Mouse (Mus musculus) CH12.LX (cell line): ENCODE measurements around the gene Rnf5. TPM values are rescaled to one million over a fixed set of nuclear protein-coding genes. Genes with fewer than 3 reads are reported as not detected.

Experiments used
- DNase-seq: peaks from one replicate; pipeline ENCODE4 v3.0.0-alpha.2; 2013; ENCODE audit errors: extremely low read depth
- H3K27ac ChIP-seq: 2 replicates; pipeline ENCODE4 v1.5.1; 2012; ENCODE audit warnings: low read depth, mild to moderate bottlenecking, control low read depth, moderate library complexity; ENCODE audit not compliant: insufficient read depth
- H3K27me3 ChIP-seq: replicated peaks from 2 replicates; pipeline ENCODE3; 2012; ENCODE audit warnings: inconsistent platforms
- H3K36me3 ChIP-seq, 2 experiments: replicated peaks in 1 of 2; 2 replicates each; pipeline versions ENCODE3 to v1.6.1; 2012; ENCODE audit warnings: inconsistent platforms in 1 of 2, low read length in 1 of 2, mild to moderate bottlenecking in 1 of 2, mixed read lengths in 1 of 2, moderate library complexity in 1 of 2; ENCODE audit not compliant: control insufficient read depth in 1 of 2, insufficient read depth in 1 of 2
- H3K4me1 ChIP-seq, 2 experiments: 2 replicates each; pipeline ENCODE4 v1.6.1; 2012; ENCODE audit warnings: inconsistent platforms in 1 of 2, moderate library complexity in 1 of 2; ENCODE audit not compliant: insufficient read depth in 2 of 2, control insufficient read depth in 1 of 2
- H3K4me2 ChIP-seq: 2 replicates; pipeline ENCODE4 v1.6.1; 2012; ENCODE audit warnings: low read depth, mild to moderate bottlenecking, control low read depth; ENCODE audit not compliant: poor library complexity, insufficient read depth, severe bottlenecking
- H3K4me3 ChIP-seq, 3 experiments: fragments of 150-350 bp in 1 of 3; sonication (generic) in 1 of 3; replicated peaks in 1 of 3; 2 replicates each; pipeline versions ENCODE3 to v1.5.1; 2011 to 2012; ENCODE audit warnings: low read depth in 2 of 3, low read length in 2 of 3, mild to moderate bottlenecking in 2 of 3, moderate library complexity in 2 of 3, control low read depth in 1 of 3, improper control_type of control experiment in 1 of 3, inconsistent platforms in 1 of 3, mixed read lengths in 1 of 3; ENCODE audit not compliant: poor library complexity in 1 of 3
- H3K79me2 ChIP-seq: replicated peaks from 2 replicates; pipeline ENCODE4 v1.6.1; 2012; ENCODE audit warnings: mild to moderate bottlenecking, moderate library complexity; ENCODE audit not compliant: control insufficient read depth, poor library complexity, insufficient read depth, severe bottlenecking; ENCODE audit errors: extremely low read depth
- H3K9ac ChIP-seq: 2 replicates; pipeline ENCODE4 v1.6.1; 2012; ENCODE audit warnings: low read depth, mild to moderate bottlenecking, control low read depth, moderate library complexity; ENCODE audit not compliant: insufficient read depth
- H3K9me3 ChIP-seq: replicated peaks from 2 replicates; pipeline ENCODE3; 2012; ENCODE audit warnings: low read length, inconsistent platforms, mixed read lengths
- CHD1 ChIP-seq: IDR thresholded peaks from 2 replicates; pipeline ENCODE4 v1.6.1; 2012; ENCODE audit warnings: low read depth, low read length, improper control_type of control experiment, inconsistent platforms
- CHD2 ChIP-seq: IDR thresholded peaks from 2 replicates; pipeline ENCODE4 v1.6.1; 2011; ENCODE audit warnings: low read length, improper control_type of control experiment
- CTCF ChIP-seq, 2 experiments: IDR thresholded peaks in 1 of 2; conservative IDR thresholded peaks in 1 of 2; 2 replicates each; pipeline ENCODE4 v1.5.1; 2011 to 2012; ENCODE audit warnings: low read depth in 2 of 2, low read length in 2 of 2, improper control_type of control experiment in 1 of 2, inconsistent platforms in 1 of 2, mild to moderate bottlenecking in 1 of 2, moderate library complexity in 1 of 2
- ELF1 ChIP-seq: IDR thresholded peaks from 2 replicates; pipeline ENCODE4 v1.6.1; 2014; ENCODE audit warnings: low read depth, mild to moderate bottlenecking, inconsistent platforms, low read length, improper control_type of control experiment
- EP300 ChIP-seq: IDR thresholded peaks from 2 replicates; pipeline ENCODE4 v1.6.1; 2011; ENCODE audit warnings: low read length, improper control_type of control experiment
- IRF4 ChIP-seq: IDR thresholded peaks from 2 replicates; pipeline ENCODE4 v1.6.1; 2014; ENCODE audit warnings: low read depth, mild to moderate bottlenecking, inconsistent platforms, low read length, improper control_type of control experiment
- JUN ChIP-seq: IDR thresholded peaks from 2 replicates; pipeline ENCODE4 v1.6.1; 2011; ENCODE audit warnings: low read depth, mild to moderate bottlenecking, low read length, improper control_type of control experiment, moderate library complexity; ENCODE audit not compliant: insufficient read depth
- MAFK ChIP-seq: IDR thresholded peaks from 2 replicates; pipeline ENCODE4 v1.6.1; 2011; ENCODE audit warnings: low read length, improper control_type of control experiment; ENCODE audit not compliant: insufficient replicate concordance
- MAX ChIP-seq: IDR thresholded peaks from 2 replicates; pipeline ENCODE4 v1.6.1; 2011; ENCODE audit warnings: low read length, improper control_type of control experiment
- MAZ ChIP-seq: IDR thresholded peaks from 2 replicates; pipeline ENCODE4 v1.6.1; 2012; ENCODE audit warnings: low read depth, mild to moderate bottlenecking, inconsistent platforms, low read length, improper control_type of control experiment, moderate library complexity
- MEF2A ChIP-seq: IDR thresholded peaks from 2 replicates; pipeline ENCODE4 v1.6.1; 2014; ENCODE audit warnings: low read depth, mild to moderate bottlenecking, inconsistent platforms, low read length, improper control_type of control experiment, borderline replicate concordance
- MYC ChIP-seq: IDR thresholded peaks from 2 replicates; pipeline ENCODE4 v1.6.1; 2011; ENCODE audit warnings: low read depth, mild to moderate bottlenecking, improper control_type of control experiment, low read length
- NELFE ChIP-seq: IDR thresholded peaks from 2 replicates; pipeline ENCODE4 v1.6.1; 2011; ENCODE audit warnings: low read depth, low read length, improper control_type of control experiment
- POLR2AphosphoS2 ChIP-seq: IDR thresholded peaks from 2 replicates; pipeline ENCODE4 v1.6.1; 2011; ENCODE audit warnings: low read depth, low read length, improper control_type of control experiment
- RCOR1 ChIP-seq: conservative IDR thresholded peaks from 2 replicates; pipeline ENCODE4 v1.6.1; 2012; ENCODE audit warnings: low read depth, mild to moderate bottlenecking, inconsistent platforms, low read length, improper control_type of control experiment
- TBP ChIP-seq: conservative IDR thresholded peaks from 2 replicates; pipeline ENCODE4 v1.6.1; 2011; ENCODE audit warnings: low read depth, low read length, improper control_type of control experiment
- TCF12 ChIP-seq: IDR thresholded peaks from 2 replicates; pipeline ENCODE4 v1.6.1; 2014; ENCODE audit warnings: low read depth, mild to moderate bottlenecking, inconsistent platforms, low read length, improper control_type of control experiment
- USF1 ChIP-seq: IDR thresholded peaks from 2 replicates; pipeline ENCODE4 v1.6.1; 2014; ENCODE audit warnings: low read depth, mild to moderate bottlenecking, inconsistent platforms, low read length, improper control_type of control experiment
- dilution Hi-C: fragments of 300-500 bp; cut with MboI; formaldehyde crosslinking; loops from 2 replicates; pipeline ENCODE4 v1.14.3; 2020; ENCODE audit warnings: low sequenced_read_pairs; ENCODE audit not compliant: extremely low pct_unique_long_range_greater_than_20kb, extremely low pct_ligation_motif_present
- in situ Hi-C: fragments of 300-500 bp; cut with MboI; formaldehyde crosslinking; loops from 3 replicates; pipeline ENCODE4 v1.14.3; 2019; ENCODE audit warnings: low sequenced_read_pairs, low pct_ligation_motif_present, low pct_unique_long_range_greater_than_20kb, mixed read lengths
- polyA plus RNA-seq: library from polyadenylated mRNA; unstranded; fragments of >175 nt; gene quantifications from 2 replicates; pipeline ENCODE4 v1.2.1, GENCODE M21; 2012; ENCODE audit warnings: low read depth; ENCODE audit not compliant: insufficient read length
- total RNA-seq, 2 experiments: library from RNA; depleted of rRNA; stranded (reverse); fragments of 300-350 nt in 1 of 2; fragments of >200 nt in 1 of 2; gene quantifications; 2 replicates each; pipeline ENCODE4 v1.2.3; 2012 to 2014

The Rnf5 gene
- total and polyA plus RNA-seq, 3 experiments = 8.4 to 35.1 (median 20.6) TPM

- Histone ChIP-seq H3K27me3 (peaks cover 6% of the 10 kb centered on the region), H3K9me3 (no peaks in the 10 kb centered on the region), H3K9ac (no peak overlapping the region), H3K27ac (no peak overlapping the region), H3K79me2 (no peaks in the 10 kb centered on the region), H3K36me3 (no peaks in the 10 kb centered on the region), H3K4me3 (no peak overlapping the region), H3K4me1 (peaks cover 4 to 19% of the 10 kb centered on the region in 2 experiments), H3K4me2 (no peak overlapping the region)
- in situ Hi-C loops (no loop called here), dilution Hi-C loops (no loop called here)
- DNase-seq = peak; percentile 59
- TF ChIP-seq JUN (no peak), IRF4 (peak; percentile 76), EP300 (peak; percentile 70), MYC (no peak)
Measured at GRCm38 (mm10) chr17:34578070-34578469, 25.4 kb downstream of the Rnf5 start.

DNA sequence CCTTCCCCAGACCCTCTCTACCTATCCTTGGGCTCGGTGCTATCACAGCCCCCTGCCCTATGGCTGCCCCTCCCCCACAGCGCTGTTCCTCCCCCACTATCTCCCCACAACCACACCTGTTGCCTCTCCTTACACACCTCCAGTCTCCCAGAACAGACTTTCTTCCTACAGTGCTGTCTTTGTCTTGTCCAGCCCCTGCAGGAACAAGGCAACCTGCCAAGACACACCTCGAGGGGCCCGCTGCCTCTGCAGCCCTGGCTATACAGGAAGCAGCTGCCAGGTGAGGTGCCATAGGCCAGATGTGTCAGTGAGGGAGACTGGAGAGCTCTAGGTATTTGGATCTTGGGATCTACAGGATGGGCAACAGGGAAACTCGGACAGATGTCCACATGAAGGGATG is 26.9 kb downstream of the Rnf5 start:
- no peak for DNase-seq
- dilution Hi-C loops = no loop called here
- no peaks in the 10 kb centered on the region for H3K36me3 ChIP-seq
- TF ChIP-seq MEF2A = no peak
- no peak for TF ChIP-seq MAZ
- TF ChIP-seq CTCF (conservative IDR thresholded peaks at IDR 0.05 in 1 of 2, IDR thresholded peaks at IDR 0.05 in 1 of 2; ENCODE audit: low read depth in 2 of 2, low read length in 2 of 2) = no peak
- TF ChIP-seq POLR2AphosphoS2 = no peak
- TF ChIP-seq USF1 = no peak
- TF ChIP-seq RCOR1 = no peak
- no peak for TF ChIP-seq CHD2
- TF ChIP-seq CHD1 = no peak
- no peak for TF ChIP-seq TBP
- TF ChIP-seq MAFK = no peak
- no peak for TF ChIP-seq ELF1
- no peak for TF ChIP-seq NELFE
- TF ChIP-seq MAX = no peak
- no peak for TF ChIP-seq TCF12
- no peak for TF ChIP-seq JUN
- TF ChIP-seq, all 38 proteins: peak for 0
- H3K9me3 ChIP-seq = peaks cover 4% of the 10 kb centered on the region
- peaks cover 4% of the 10 kb centered on the region for H3K27me3 ChIP-seq
- in situ Hi-C loops = no loop called here
- no peaks in the 10 kb centered on the region for H3K79me2 ChIP-seq
- H3K4me3 ChIP-seq = no peak overlapping the region
- H3K27ac ChIP-seq = no peak overlapping the region
- no peak overlapping the region for H3K9ac ChIP-seq
- H3K4me2 ChIP-seq = no peak overlapping the region
- H3K4me1 ChIP-seq = peaks cover 4 to 19% of the 10 kb centered on the region in 2 experiments
